Mouse (Mus musculus) brain, embryonic 18.5 days (tissue): ENCODE measurements around the gene Rab5c.

ENCODE experiments used
- DNase-seq: peaks from one replicate; pipeline ENCODE4 v3.0.0-alpha.2; 2012; ENCODE audit warnings: low read depth, low spot score

Rab5c gene

DNA sequence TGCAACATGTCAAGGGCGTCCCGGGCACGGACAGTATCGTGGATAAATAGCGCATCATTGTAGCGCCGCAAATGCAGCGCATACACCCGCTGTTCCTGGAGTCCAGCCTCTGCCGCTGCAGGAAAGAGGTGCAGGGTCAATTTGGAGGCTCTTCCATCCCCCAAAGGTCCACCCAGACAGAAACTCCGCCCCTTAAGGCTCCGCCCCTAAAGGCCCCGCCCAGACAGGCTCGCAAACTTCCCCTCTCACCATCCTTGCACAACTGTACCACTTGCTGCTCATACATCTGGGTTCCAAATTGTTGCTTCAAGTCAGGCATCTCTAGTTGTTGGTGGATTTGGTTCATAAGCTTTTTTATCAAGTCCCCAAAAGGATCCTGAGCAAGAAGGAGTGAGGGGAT is 36.7 kb downstream of the Rab5c start:
- no peak for DNase-seq

DNA sequence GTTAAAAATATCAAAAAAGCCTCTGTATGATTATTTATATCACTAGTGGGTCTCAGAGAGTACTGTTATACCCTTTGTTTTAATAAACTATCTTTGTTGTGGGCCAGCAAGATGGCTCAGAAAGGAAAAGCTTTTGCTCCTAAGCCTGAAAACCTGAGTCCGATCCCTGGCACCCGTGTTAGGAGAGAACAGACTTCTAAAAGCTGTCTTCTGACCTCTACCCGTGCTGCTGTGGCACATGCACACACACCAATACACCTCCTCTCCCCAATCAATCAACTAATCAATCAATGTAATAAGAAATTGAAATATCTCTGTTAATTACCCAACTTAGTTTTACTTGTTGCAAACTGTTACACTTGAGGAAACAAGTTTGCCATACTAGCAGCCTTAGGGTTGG is 37.3 kb downstream of the Rab5c start:
- DNase-seq = no peak

DNA sequence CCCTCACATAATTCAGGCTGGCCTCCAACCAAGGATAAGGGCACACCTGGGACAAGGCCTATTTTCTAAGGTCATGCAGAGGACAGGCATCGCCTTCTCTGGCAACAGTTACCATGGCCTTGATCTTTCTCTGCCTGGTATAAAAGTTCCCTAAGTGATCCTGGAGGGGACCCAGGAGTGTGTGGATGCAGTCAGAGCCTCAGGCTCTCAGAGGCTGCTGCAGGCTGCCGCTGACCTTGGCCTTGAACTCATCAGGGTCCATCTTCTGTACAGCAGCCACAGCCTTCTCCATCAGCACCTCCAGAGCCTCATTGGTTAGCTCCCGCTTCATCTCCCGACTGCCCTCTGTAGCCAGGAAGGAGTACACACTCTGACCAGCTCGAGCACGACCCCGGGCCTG is 40.1 kb downstream of the Rab5c start:
- no peak for DNase-seq

DNA sequence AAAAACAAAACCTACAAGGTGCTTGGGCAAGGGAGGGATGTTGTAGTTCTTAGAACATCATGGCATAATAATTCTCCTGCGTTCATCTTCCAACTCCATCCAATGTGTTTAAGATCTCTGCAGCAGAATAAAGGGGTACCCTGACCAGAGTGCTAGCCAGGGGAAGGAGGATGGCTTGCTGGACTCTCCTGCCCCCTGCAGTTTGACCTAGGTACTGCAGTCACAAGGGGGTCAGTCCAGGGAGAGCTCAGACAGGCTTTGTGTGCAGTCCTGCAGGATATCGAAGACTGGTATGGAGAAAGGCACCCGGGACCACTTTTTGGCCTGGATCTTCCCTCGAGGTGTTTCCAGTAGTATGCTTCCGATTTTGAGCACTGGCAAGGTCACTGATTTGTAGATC is 43.1 kb downstream of the Rab5c start:
- no peak for DNase-seq

DNA sequence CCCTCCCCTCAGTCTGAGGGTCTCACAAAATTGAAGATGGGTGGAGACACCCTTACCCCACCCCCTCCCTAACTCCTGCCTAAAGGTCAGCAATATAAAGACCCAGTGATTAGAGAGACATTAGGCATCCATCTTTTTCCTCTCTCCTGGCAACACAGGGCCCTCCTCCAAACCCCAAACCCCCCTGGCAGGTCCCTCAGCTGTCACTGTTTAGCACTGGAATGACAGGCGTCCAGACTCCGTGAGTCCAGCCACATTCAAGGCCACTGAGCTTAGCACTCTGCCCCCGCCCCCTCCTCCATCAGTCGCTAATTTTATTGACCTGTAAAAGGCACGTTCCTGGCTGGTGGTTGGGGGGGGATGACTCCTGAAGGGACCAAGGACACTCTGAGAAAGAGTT is 44.9 kb downstream of the Rab5c start:
- DNase-seq = no peak

DNA sequence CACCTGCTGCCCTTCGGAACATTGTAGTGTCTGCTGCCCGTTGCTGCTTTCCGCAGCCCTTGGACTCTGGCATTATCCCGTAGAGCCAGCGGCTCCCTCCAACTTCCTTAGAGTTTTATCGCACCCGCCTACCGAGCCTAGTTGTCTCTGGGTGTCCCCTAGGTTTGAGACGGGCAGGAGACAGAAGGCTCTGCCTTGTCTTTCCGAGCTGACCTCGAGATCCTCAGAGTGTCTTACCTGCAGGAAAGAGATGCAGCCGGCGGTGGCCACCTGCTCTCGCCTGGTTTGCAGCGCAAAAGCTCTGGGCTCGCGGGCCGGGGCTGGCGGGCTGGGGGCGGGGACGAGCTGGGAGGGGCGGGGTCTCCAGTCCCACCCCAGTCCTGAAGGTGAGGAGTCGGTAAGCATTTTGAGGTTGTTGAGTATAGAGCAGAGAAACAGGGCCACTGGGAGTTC is 45.8 kb downstream of the Rab5c start, which contains the start of gene Zfp385c:
Gene Zfp385c (minus strand): TSS at position 292 of the 453 bp plus-strand sequence.
- no peak for DNase-seq

DNA sequence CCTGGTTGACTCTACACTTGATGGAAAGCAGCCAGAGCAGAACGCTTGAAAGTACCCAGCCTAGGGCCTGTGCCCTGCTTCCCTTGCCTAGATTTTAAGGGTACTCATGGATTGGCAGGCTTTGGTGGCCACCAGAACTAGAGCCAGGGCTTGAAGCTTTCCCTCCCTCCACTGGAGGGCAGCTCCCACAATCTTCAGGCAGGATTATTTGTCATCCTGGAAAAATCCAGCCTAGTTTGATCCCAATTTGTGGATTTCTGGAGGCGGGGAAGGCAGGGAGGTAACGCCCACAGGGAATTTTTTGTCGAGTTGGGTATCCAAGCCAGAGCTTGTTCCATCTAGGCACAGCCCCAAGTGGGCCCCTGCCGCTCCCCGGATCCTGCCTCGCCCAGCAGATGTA is 47.6 kb downstream of the Rab5c start:
- no peak for DNase-seq

DNA sequence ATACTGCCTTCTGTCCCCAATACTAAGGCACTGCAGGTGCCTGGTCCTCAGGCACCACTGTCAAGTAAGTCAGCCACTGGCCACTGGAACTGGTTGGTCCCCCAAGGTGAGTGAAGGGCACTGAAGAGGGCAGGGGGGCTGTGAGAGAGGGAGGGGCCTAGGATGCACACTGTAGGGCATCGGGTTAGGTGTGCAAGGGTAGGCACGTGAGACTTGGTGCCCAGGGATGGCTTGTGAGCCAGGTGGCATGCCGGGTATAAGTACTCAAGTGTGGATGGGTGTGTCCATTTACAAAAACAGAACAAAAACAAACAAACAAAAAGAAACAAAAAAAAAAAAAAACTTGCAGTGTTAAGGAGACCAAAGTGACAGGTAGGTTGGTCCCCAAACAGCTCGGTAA is 49.6 kb downstream of the Rab5c start:
- no peak for DNase-seq

DNA sequence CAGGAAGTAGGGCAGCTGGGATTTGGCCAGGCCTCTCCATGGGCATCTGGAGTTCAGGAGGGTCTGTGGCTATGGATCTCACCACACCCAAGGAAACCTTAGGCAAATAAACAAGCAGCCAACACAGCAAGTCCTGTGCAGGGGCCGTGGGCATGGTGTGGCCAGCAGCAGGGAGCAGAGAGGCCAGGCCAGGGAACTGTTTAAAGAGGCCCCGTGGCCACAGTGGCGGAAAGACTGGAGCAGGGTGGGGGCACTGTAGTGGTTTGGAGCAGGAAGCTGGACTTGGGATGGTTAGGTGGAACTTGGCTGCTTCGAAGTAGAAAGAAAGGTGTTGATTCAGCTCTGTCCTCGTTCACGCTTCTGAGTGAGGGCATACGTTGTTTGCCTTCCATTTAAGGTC is 50.8 kb downstream of the Rab5c start:
- DNase-seq = no peak

DNA sequence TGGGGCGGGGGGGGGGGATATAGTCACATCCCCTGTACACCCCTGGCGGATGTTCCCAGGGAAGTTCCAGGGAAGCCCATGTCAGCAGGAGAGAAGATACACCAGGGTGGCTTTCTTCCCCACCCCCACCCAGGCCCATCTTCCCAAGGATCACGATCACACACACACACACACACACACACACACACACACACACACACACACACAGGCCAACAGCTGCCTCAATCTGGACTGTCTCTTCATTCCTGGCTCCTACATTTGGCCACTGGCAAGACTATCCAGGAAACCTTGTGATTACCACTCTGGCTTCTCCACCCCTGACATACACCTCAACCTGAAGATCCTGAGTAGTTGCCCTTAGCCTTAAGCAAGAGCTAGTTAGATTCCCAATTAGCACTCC is 52.6 kb downstream of the Rab5c start:
- DNase-seq = no peak

DNA sequence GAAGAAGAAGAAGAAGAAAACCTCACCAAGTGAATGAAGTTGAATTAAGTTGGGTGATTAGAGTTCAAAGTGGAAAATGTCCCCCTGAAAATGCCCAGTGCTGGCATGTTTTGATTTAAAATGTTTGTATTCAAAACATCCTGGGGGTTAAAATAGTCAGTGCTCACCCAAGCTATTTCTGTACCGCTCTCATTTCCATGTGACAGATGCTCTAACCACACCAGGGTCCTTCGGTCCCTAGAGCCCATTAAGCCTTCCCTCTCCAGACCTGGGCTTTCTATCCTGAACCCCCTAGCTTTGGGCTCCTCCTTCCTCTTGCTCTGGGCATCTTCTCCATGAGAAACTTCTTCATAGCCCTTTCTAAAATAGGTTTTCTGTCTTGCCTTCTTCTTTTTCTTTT is 53.9 kb downstream of the Rab5c start:
- DNase-seq = no peak

DNA sequence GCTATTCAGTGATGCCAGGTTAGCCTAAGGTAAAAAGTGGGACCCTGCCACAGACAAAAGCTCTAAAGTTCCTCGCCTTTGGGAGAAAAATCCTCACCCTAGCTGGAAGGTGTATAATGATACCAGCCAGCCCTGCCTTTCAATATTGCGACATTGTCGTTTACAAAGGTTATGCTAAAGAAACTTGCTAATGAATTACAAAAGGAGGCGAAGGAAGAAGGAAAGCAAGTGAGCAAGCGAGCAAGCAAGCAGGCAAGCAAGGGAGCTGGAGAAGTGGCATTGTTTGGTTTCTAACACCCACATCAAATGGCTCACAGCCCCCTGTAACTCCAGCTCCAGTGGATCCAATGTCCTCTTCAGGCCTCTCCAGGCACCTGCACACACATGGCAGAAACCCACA is 55.5 kb downstream of the Rab5c start:
- DNase-seq = no peak

DNA sequence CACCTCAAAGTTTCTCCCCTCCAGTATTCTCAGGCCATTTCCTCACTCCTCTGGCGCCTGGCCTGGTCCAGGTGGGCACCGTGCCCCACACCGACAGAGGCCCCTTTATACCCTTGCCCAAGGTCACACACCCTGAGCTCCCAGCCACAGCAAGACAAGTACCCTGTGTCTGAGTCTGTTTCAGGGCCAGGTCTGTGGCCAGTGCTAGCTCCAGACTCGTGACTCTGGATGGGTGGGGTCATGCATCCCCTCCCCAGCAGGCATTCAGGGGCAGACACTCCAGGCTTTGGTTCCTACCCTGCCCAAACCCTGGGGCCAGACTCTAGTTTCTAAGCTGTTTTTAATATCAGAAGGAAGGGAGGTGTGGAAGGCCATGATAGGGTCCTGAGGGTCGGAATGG is 56.2 kb downstream of the Rab5c start:
- no peak for DNase-seq

DNA sequence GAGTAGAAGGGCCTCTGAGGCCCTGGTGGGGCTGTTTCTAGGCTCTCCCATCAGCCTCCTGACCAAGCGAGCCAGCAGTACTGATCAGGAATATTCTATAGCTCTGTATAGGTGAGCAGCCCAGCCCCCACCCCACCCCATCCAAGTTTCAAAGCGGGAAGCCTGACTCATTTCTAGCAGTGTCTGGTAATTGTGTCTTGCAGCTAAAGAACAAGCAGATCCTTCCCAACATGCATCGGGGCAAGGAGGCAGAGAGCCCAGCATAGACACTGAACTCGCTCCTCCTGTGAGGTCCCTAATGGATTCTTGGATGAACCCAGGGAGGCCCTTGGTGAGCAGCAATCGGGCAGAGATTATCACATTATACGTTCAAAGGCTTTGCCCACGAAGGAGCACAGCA is 60.2 kb downstream of the Rab5c start:
- DNase-seq = no peak

DNA sequence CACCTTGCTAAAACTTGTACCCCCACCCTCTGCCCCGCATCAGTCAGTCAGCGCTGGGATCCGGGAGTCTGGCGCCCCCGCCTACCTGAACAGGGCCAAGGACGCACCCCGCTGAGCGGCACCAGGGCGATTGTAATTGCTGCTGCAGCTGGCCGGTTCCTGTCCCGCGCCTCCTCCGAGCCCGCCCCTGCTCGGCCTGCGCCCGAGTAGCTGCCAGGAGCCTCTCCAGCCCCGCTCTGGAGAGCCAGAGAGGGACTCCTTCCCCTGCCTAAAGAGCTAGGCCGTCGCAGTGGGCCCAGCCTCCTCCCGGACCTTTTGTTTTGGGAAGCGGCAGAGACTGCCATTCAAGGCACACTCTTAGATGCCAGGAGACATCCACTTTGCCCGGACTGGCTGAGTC is 64.8 kb downstream of the Rab5c start:
- DNase-seq = no peak

DNA sequence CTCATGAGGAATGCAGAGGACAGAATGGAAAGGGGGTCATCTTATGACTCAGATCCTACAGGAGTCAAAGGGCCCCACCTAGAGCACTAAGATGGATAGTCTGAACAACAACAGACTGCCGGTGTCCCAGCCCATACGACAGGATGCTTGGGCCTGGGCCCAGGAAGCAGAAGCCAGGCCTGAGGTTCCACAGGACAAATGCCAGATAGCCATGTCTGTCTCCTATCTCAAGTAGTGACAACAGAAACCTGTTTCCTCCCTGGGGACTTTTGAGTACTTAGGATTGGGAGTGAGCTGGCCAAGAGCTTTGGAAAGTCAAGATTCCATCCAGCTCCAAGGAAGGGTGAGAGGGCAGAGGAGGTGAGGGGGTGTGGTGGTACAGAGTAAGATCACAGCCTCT is 66.1 kb downstream of the Rab5c start:
- no peak for DNase-seq

DNA sequence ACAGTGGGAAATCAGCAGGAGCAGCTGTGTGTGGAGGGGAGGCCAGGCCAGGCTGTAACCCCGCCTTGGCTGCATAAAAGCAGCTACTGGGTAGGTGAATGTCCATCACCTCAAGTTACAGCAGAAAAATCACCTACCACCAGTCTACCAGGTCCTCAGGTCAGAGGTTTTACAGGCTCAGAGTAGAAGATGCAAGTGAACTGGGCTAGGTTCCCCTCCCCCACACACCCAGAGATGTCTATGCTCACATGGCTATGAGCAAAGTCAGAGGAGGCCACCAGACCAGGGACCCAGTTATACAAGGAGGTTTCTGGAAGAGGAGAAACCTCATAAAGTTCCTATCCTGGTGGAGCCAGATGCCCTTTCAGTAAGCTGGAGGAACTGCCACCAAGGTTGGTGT is 67.0 kb downstream of the Rab5c start:
- no peak for DNase-seq
